Mouse (Mus musculus) adrenal gland, postnatal 36 days (tissue): ENCODE measurements around the gene Fam118b. TPM values are rescaled to one million over a fixed set of nuclear protein-coding genes. Genes with fewer than 3 reads are reported as not detected.

Experiments used
- DNase-seq, 2 experiments: peaks; one replicate each; pipeline ENCODE4 v3.0.0; 2021; ENCODE audit warnings: mixed read lengths in 1 of 2
- total RNA-seq, 2 experiments: library from RNA; stranded (reverse); gene quantifications; 2 replicates each; pipeline ENCODE4 v1.2.3; 2021

Gene Fam118b
- total RNA-seq, 2 experiments from 2014 or later: 11.4 to 14.0 TPM

DNA sequence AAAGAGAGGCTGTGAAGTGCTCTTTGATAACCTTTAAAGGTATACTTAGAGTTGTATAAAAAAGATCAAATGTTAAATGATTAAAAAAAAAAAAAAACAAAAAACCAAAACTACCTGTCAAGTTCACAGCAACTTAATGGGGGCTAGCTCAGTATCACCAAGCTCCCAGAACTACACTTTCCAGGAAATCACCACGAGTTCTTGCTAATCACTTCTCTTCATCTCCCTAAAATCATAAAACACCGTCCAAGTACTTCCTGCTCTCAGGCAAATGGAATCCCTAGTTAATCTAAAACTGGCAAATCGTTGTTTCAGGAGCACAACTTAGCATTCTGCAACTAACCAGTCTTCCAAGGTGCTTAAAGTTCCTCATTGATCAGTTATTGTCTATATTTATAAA lies 3.1 kb downstream of the Fam118b start:
- no peak for DNase-seq

GRCm38 (mm10) chr9:35263431-35263830 lies 4.2 kb downstream of the Fam118b start:
- DNase-seq: no peak

DNA sequence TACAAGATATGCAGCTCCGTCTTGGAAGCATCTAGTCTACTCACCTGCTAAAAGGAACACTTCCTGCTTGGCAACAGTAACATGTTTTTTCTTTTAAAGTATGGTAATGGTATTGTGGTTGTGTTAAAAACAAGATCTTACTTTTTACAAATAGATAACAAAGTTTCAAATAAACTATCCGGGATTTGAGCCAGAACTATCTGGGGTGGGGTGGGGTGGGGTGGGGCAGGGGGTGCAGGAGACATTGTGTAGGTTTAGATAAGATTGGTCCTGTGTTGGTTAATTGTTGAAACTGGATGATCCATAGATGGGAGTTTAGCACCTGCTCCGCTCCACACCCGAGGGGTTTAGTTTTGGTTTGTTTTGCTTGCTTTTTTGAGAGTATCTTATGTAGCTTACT lies 5.2 kb downstream of the Fam118b start:
- DNase-seq: no peak

GRCm38 (mm10) chr9:35257365-35257764 lies 10.2 kb downstream of the Fam118b start:
- no peak for DNase-seq

DNA sequence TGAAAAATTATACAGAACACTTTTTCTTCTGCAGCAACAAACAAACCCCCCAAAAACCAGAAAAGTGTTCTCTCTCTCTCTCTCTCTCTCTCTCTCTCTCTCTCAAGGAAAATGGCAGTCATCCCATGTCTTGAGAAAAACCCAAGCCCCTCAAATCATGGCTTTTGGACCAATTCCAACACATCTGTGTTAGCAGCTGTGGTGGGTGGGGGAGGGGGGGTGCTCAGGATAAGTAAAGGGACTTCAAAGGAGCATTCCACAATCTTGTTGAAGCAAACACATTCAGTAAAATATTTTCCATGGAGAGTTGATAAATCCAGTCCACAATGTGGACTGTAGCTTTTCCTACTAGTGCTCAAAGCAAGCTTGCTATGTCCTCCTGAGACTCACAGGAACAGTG lies 18.1 kb downstream of the Fam118b start:
- no peak for DNase-seq

- no peak for DNase-seq
Observed at GRCm38 (mm10) chr9:35247405-35247804, 20.2 kb downstream of the Fam118b start.

- DNase-seq: no peak
Observed at GRCm38 (mm10) chr9:35239734-35240133, 27.9 kb downstream of the Fam118b start.

DNA sequence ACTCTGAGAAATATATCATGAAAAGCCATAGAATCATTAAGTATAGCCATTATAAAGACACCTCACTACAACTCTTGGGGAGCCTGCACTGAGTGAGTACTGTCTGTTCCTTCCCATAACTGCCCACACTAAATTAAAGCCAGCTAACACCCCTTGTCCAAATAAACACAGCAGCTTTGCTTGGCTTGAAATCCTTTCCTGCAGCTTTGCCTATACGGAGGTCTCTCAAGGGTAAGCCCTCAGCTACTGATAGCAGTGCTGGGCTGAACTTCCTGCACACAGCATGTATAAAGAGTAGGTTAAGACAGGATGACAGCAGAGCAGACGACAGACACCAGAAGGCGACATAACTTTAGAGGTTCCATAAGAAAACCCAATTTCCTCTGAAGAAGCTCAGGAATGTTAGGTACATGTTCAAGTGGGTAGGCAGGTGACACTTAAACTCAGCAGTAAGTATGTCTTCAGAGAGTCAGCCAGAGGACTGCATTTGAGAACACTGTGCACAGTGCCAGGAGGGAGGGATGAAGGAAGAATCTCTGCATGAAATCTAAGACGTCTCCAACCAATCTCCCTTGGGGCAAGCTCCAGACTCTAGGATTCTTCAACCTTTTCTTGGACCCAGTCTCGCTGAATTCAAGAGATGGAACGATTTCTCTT lies 28.6 kb downstream of the Fam118b start:
- no peak for DNase-seq

GRCm38 (mm10) chr9:35238371-35238770 lies 29.2 kb downstream of the Fam118b start:
- no peak for DNase-seq

DNA sequence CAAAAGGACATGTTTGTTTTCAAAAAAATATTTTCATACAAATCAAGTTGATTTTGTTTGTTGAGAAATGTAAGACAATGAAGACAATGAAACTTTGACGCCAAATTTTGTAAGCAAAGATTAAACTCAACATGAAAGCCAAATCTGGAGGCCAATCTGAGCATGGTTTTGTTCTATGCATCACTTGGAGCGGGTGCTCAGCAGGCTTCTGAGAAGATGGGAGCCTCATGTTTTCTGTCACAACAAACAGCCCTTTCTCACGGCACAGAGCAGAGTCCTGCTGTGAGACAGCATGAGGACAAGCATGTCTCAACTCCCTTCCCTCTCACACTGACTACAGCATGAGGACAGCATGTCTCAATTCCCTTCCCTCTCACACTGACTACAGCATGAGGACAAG lies 31.6 kb downstream of the Fam118b start:
- DNase-seq: no peak

GRCm38 (mm10) chr9:35228671-35229070 lies 38.9 kb downstream of the Fam118b start:
- no peak for DNase-seq

DNA sequence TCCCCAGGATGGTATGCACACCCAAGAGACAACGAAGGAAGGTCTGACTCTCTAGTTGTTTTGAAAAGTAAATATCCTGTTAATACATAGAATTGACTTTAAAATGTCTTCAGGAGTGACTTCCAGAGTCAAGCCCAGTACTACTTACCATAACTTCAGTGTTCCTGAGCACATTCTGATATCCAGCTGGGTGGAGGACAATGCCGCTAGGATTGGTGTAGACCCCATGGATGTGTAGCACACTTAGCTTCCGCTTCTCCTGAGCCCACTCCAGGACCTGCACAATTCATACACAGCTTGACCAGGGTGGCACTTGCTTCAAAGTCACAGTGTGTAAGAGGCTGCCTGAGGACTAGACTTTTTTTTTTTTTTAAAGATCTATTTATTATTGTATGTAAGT lies 44.1 kb downstream of the Fam118b start:
- no peak for DNase-seq

GRCm38 (mm10) chr9:35217963-35218362 lies 49.6 kb downstream of the Fam118b start:
- DNase-seq: no peak

- DNase-seq: no peak
Observed at GRCm38 (mm10) chr9:35211573-35212511, 55.8 kb downstream of the Fam118b start.

DNA sequence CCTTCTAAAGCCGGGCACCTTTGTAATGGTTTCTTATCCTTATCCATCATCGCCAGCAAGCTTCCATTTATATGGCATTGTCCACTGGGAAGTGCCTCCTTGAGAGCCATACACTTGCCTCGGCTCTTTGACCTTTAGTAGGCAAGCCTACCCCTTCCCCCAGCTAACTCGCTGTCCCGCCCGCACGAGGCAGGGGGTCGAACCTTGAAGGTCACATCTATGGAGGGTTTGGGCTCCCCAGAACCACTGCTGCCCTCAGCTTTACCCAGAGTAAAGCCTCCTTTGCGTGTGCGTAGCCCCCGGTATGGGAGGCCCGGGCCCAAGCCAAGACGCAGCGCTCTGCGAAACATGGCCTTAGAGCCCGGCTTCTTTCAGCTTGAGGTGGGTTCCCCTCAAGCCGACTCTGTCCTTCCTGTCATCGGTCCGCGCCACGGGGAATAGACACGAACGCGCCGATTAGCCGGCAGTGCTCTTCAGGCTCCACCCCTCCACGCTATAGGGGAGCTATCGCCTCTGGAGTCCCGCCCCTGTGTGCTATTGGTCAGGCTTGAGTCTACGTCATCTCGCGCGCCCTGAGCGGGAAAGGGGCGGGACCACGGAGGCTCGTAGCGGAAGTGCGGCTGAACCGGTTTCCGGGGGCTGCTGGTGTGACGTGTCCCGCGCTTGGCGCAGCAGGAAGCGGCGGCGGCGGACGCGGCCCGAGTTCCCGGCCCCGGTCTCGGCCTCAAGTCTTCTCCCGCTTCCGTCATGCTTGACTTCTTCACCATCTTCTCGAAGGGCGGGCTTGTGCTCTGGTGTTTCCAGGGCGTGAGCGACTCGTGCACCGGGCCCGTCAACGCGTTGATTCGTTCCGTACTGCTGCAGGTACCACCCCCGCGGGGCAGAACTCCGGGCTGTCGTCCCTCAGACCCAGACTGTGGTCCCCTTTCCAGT lies 56.8 kb downstream of the Fam118b start, which contains the start of gene Foxred1:
Gene Foxred1, minus strand, starts transcription at position 514 of the 933 bp plus-strand sequence.
- DNase-seq: peak; percentile 99

- DNase-seq: no peak
Observed at GRCm38 (mm10) chr9:35204421-35204820, 63.2 kb downstream of the Fam118b start.

- no peak for DNase-seq
Observed at GRCm38 (mm10) chr9:35203536-35203935, 64.1 kb downstream of the Fam118b start.

GRCm38 (mm10) chr9:35200529-35201060 lies 67.0 kb downstream of the Fam118b start:
- DNase-seq: no peak

- DNase-seq: peak; percentile 96 to 98
Observed at GRCm38 (mm10) chr9:35199772-35200471, 67.7 kb downstream of the Fam118b start, which contains the start of the genes Srpr and Tirap. Gene Srpr (plus strand): TSS chr9:35200175. Gene Tirap (minus strand): TSS chr9:35200291.

GRCm38 (mm10) chr9:35198945-35199771 lies 68.4 kb downstream of the Fam118b start:
- no peak for DNase-seq
